Mouse (Mus musculus) forebrain, embryonic 12.5 days (tissue): Measurements from ENCODE around the gene Nubp1. TPM values are rescaled to one million over a fixed set of nuclear protein-coding genes. Genes with fewer than 3 reads are reported as not detected.

ENCODE experiments used
- ATAC-seq: fragments of 200-750 bp; cut with Nextera tagmentation; 2 replicates; pipeline ENCODE4 v1.8.0; 2017; ENCODE audit warnings: moderate TSS enrichment; ENCODE audit not compliant: low FRiP score
- H3K27ac ChIP-seq: fragments of 300-500 bp; sonication (generic); 2 replicates; pipeline ENCODE4 v1.5.1; 2016; ENCODE audit warnings: mild to moderate bottlenecking
- H3K27me3 ChIP-seq: fragments of 300-500 bp; sonication (generic); 2 replicates; pipeline ENCODE4 v1.6.1; 2016; ENCODE audit warnings: mild to moderate bottlenecking
- H3K36me3 ChIP-seq: fragments of 300-500 bp; sonication (generic); replicated peaks from 2 replicates; pipeline ENCODE4 v1.6.1; 2016; ENCODE audit warnings: mild to moderate bottlenecking
- H3K4me1 ChIP-seq: fragments of 300-500 bp; sonication (generic); 2 replicates; pipeline ENCODE4 v1.6.1; 2016
- H3K4me2 ChIP-seq: fragments of 300-500 bp; sonication (generic); 2 replicates; pipeline ENCODE4 v1.6.1; 2016; ENCODE audit warnings: mild to moderate bottlenecking, moderate library complexity
- H3K4me3 ChIP-seq: fragments of 300-500 bp; sonication (generic); replicated peaks from 2 replicates; pipeline ENCODE4 v1.5.1; 2016; ENCODE audit warnings: mild to moderate bottlenecking
- H3K9ac ChIP-seq: fragments of 300-500 bp; sonication (generic); 2 replicates; pipeline ENCODE4 v1.6.1; 2016; ENCODE audit warnings: mild to moderate bottlenecking
- H3K9me3 ChIP-seq: fragments of 300-500 bp; sonication (generic); 2 replicates; pipeline ENCODE4 v1.6.1; 2016
- WGBS: fragments of 180-500 bp; shearing (Covaris S2); methylation state at CpG from one replicate; pipeline ENCODE4 v1.1.7; 2016; 5-methylcytosine and 5-hydroxymethylcytosine counted together
- polyA plus RNA-seq: library from polyadenylated mRNA; unstranded; fragments of >200 nt; fragmentation: Nextera tagmentation; extraction: Ambion mirVana; gene quantifications from 2 replicates; pipeline ENCODE4 v1.2.1, GENCODE M21; 2016

The Nubp1 gene
- polyA plus RNA-seq, 1 experiment from 2014 or later: 57.9 TPM

DNA sequence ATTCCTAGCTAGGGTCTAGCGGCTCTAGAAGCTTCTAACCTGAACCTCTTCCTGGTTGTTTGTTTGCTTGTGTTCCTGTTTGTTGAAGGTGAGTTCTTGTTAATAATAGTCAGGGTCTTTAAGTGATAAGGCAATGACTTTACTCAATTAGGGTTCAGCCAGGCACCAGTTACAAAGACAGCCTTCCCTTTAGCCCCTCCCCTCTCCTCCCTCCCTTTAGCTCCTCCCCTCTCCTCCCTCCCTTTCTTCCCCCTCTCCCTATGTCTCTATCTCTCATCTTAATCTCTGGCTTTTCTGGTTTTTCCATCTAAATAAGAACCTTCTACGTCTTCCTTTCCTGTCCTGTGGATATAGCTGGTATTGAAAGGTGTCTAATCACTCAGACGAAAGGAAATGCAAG lies 27.2 kb upstream of the Nubp1 start:
- H3K4me1 ChIP-seq: no peaks in the 10 kb centered on the region
- no peak overlapping the region for H3K27ac ChIP-seq
- H3K9me3 ChIP-seq: no peaks in the 10 kb centered on the region
- no peaks in the 10 kb centered on the region for H3K36me3 ChIP-seq
- no peak overlapping the region for H3K9ac ChIP-seq
- no peak overlapping the region for H3K4me2 ChIP-seq
- H3K4me3 ChIP-seq: no peak overlapping the region
- WGBS: 66% methylated on average over 3 of the region's 3 CpGs
- no peak for ATAC-seq
- 0 out of 2 replicates have a peak, but pooled peaks cover 4% of the 10 kb centered on the region for H3K27me3 ChIP-seq

GRCm38 (mm10) chr16:10385261-10385660 lies 26.5 kb upstream of the Nubp1 start:
- WGBS: 81% methylated on average over 12 of the region's 12 CpGs
- no peak overlapping the region for H3K27ac ChIP-seq

GRCm38 (mm10) chr16:10388634-10389365 lies 22.9 kb upstream of the Nubp1 start:
- no peaks in the 10 kb centered on the region for H3K36me3 ChIP-seq
- ATAC-seq: no peak
- no peaks in the 10 kb centered on the region for H3K9me3 ChIP-seq
- WGBS: 93% methylated on average over 6 of the region's 6 CpGs
- H3K27me3 ChIP-seq: 0 out of 2 replicates have a peak, but pooled peaks cover 4% of the 10 kb centered on the region
- no peak overlapping the region for H3K9ac ChIP-seq
- H3K4me1 ChIP-seq: no peaks in the 10 kb centered on the region
- no peak overlapping the region for H3K4me3 ChIP-seq
- H3K4me2 ChIP-seq: no peak overlapping the region
- no peak overlapping the region for H3K27ac ChIP-seq

More at GRCm38 (mm10) chr16:10385261-10385660, 26.5 kb upstream of the Nubp1 start:
- Histone ChIP-seq H3K9me3 (no peaks in the 10 kb centered on the region), H3K4me1 (no peaks in the 10 kb centered on the region), H3K4me2 (no peak overlapping the region), H3K4me3 (no peak overlapping the region), H3K27me3 (0 out of 2 replicates have a peak, but pooled peaks cover 4% of the 10 kb centered on the region), H3K36me3 (no peaks in the 10 kb centered on the region), H3K9ac (no peak overlapping the region)
- no peak for ATAC-seq

- Histone ChIP-seq H3K4me3 (no peak overlapping the region), H3K9me3 (no peaks in the 10 kb centered on the region), H3K4me2 (no peak overlapping the region), H3K27me3 (peaks cover 22% of the 10 kb centered on the region), H3K9ac (no peak overlapping the region), H3K4me1 (peaks cover 6% of the 10 kb centered on the region; the same call in 1 of the 2 replicates), H3K27ac (no peak overlapping the region), H3K36me3 (no peaks in the 10 kb centered on the region)
- WGBS: 83% methylated on average over 9 of the region's 9 CpGs
- no peak for ATAC-seq
Measured at GRCm38 (mm10) chr16:10392587-10392986, 19.2 kb upstream of the Nubp1 start.

DNA sequence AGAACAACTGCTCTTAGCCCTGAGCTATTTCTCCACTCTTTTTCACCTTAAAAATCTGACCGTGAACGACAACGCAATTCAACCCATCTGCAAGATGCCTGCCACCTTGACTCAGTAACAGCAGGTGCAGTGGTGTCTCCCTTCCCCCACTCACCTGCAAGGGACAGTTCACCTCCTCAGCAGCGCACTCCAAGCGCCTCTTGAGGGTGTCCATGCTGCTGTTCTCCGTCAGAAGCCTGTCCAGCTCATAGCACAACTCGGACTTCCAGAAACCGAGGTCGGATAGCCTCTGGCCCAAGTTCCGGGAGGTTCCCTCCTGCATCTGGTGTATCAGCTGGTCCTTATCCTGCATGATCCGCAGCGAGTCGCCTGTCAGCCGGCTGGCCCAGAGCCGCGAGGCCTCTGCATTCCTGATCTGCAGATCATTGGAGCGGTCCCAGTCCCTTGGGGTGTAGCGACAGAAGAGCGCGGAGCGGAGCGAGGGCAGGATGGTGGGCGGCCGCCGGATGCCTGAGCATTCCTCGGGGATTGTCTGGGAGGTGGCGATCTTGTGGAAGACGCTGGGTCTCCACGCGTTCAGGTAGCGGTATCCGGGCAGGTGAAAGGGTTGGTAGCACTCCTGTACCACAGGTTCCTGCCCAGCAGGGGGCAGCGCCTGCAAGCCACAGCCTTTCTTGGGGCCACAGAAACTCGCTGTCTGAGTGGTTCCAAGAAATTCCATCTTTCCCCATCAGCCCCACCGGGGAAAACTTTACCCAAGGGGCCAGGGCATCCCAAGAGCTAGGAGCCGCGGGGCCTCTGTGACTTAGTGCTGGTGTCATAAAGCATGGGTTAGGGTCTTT lies 16.8 kb upstream of the Nubp1 start, which contains the start of gene Tekt5:
Tekt5 (minus strand) TSS at position 792 of the 842 bp plus-strand sequence.
- H3K9ac ChIP-seq: no peak within 1 kb of the TSS
- H3K27ac ChIP-seq: no peak within 1 kb of the TSS
- H3K4me3 ChIP-seq: peak within 1 kb of the TSS; percentile 29
- H3K9me3 ChIP-seq: no peaks in the 10 kb centered on the region
- H3K27me3 ChIP-seq: peaks cover 22% of the 10 kb centered on the region
- no peaks in the 10 kb centered on the region for H3K36me3 ChIP-seq
- H3K4me2 ChIP-seq: peak within 1 kb of the TSS; percentile 52
- 7% methylated on average over 37 of the region's 37 CpGs for WGBS
- no peak for ATAC-seq
- H3K4me1 ChIP-seq: peaks cover 6% of the 10 kb centered on the region; the same call in 1 of the 2 replicates

- H3K4me2 ChIP-seq: no peak overlapping the region
- ATAC-seq: no peak
- H3K27me3 ChIP-seq: peaks cover 22% of the 10 kb centered on the region
Measured at GRCm38 (mm10) chr16:10398755-10399154, 13.0 kb upstream of the Nubp1 start.

DNA sequence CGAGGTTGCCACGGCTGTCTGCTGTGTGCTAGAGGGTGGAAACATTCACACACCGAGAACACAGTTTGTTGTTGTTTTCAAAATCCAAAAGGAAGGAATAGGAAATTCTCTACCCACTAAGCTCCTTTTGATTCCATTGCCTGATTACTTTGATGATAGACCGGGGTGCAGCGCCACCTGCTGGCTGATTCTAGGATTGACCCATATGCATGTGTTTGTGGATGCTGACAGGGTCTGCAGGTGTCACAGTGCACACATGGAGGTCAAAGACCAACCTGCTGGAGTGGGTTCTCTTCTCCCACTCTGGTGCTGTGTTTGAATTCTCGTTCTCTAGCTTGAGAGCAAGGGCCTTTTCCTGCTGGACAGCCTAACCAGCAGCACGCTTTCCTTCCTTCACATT lies 12.6 kb upstream of the Nubp1 start:
- Histone ChIP-seq H3K27me3 (peaks cover 19% of the 10 kb centered on the region), H3K4me1 (peaks cover 6% of the 10 kb centered on the region; the same call in 1 of the 2 replicates), H3K9ac (no peak overlapping the region), H3K9me3 (no peaks in the 10 kb centered on the region), H3K36me3 (no peaks in the 10 kb centered on the region), H3K27ac (no peak overlapping the region), H3K4me2 (no peak overlapping the region), H3K4me3 (no peak overlapping the region)
- 35% methylated on average over 7 of the region's 7 CpGs for WGBS
- 0 out of 2 replicates have a peak, but pooled peaks have one; percentile 30 for ATAC-seq

More at GRCm38 (mm10) chr16:10398755-10399154, 13.0 kb upstream of the Nubp1 start:
- H3K4me3 ChIP-seq: no peak overlapping the region
- H3K4me1 ChIP-seq: peaks cover 6% of the 10 kb centered on the region; the same call in 1 of the 2 replicates
- no peak overlapping the region for H3K27ac ChIP-seq
- WGBS: 67% methylated on average over 5 of the region's 5 CpGs
- no peak overlapping the region for H3K9ac ChIP-seq
- H3K36me3 ChIP-seq: no peaks in the 10 kb centered on the region
- H3K9me3 ChIP-seq: no peaks in the 10 kb centered on the region

DNA sequence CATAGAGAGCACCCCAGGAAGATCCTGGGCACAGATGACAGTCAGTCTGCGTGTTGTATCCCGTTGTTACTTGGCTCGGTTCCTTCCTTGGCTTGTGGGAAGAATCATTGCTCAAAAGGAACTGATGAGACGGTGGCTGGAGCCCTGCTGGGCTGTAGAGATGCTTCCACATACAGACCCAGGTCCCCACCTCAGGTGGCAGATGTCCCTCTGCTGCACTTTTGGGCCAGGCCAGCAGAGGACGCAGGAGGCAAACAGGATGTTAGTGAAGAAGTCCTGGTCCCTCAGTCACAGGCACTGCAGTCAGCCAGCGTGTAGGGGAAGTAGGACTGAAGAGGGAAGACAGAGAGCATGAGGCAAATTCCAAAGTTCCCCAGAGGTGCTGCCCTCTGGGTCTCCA lies 4.2 kb downstream of the Nubp1 start:
- Histone ChIP-seq H3K4me1 (peaks cover 9% of the 10 kb centered on the region), H3K9ac (no peak overlapping the region), H3K9me3 (0 out of 2 replicates have a peak, but pooled peaks cover 5% of the 10 kb centered on the region), H3K27ac (no peak overlapping the region), H3K36me3 (peaks cover 73% of the 10 kb centered on the region), H3K4me2 (no peak overlapping the region), H3K4me3 (no peak overlapping the region), H3K27me3 (no peaks in the 10 kb centered on the region)
- WGBS: 74% methylated on average over 6 of the region's 6 CpGs
- no peak for ATAC-seq

GRCm38 (mm10) chr16:10416866-10417265 lies 5.1 kb downstream of the Nubp1 start:
- no peak overlapping the region for H3K4me2 ChIP-seq
- 0 out of 2 replicates have a peak, but pooled peaks cover 5% of the 10 kb centered on the region for H3K9me3 ChIP-seq
- no peak overlapping the region for H3K4me3 ChIP-seq
- no peak overlapping the region for H3K27ac ChIP-seq
- no peak for ATAC-seq
- no peak overlapping the region for H3K9ac ChIP-seq
- H3K36me3 ChIP-seq: peaks cover 81% of the 10 kb centered on the region
- H3K4me1 ChIP-seq: peaks cover 9% of the 10 kb centered on the region
- no peaks in the 10 kb centered on the region for H3K27me3 ChIP-seq
- 94% methylated on average over 4 of the region's 4 CpGs for WGBS

- no peak for ATAC-seq
- no peak overlapping the region for H3K9ac ChIP-seq
- 93% methylated on average over 9 of the region's 9 CpGs for WGBS
Measured at GRCm38 (mm10) chr16:10417723-10418259, 6.0 kb downstream of the Nubp1 start.

DNA sequence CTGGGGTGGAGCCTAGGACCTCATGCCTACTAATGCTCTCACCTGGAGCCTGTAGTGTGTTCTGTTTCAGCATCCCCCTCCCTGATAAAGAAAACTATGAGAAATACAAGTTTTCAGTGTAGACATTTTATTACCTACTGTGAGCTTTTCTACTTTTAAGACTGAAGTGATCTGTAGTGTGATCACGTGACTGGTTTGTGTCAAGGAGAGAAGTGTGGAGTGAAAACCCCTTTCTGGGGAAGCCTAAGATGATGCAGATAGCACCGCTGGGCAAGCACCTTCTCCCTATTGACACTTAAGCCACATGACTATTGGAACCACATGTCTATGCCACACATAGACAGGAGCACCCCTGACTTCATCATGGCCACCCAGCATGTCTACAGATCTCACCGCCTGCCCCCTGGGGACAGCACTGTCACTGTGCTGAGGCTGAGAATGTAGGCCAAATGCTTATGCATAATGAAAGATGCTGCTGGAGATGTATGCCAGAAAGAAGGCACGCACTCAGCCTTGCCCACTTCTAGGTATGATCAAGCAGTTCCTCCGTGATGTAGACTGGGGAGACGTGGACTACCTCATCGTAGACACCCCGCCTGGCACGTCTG lies 8.8 kb downstream of the Nubp1 start:
- Histone ChIP-seq H3K4me3 (no peak overlapping the region), H3K9ac (no peak overlapping the region), H3K9me3 (0 out of 2 replicates have a peak, but pooled peaks cover 5% of the 10 kb centered on the region), H3K27me3 (no peaks in the 10 kb centered on the region), H3K36me3 (peaks cover 98% of the 10 kb centered on the region), H3K4me1 (no peaks in the 10 kb centered on the region), H3K27ac (no peak overlapping the region), H3K4me2 (no peak overlapping the region)
- no peak for ATAC-seq
- 95% methylated on average over 9 of the region's 9 CpGs for WGBS

More at GRCm38 (mm10) chr16:10417723-10418259, 6.0 kb downstream of the Nubp1 start:
- H3K4me3 ChIP-seq: no peak overlapping the region
- no peak overlapping the region for H3K4me2 ChIP-seq
- no peak overlapping the region for H3K27ac ChIP-seq
- no peaks in the 10 kb centered on the region for H3K27me3 ChIP-seq
- peaks cover 91% of the 10 kb centered on the region for H3K36me3 ChIP-seq
- H3K4me1 ChIP-seq: peaks cover 3% of the 10 kb centered on the region
- 0 out of 2 replicates have a peak, but pooled peaks cover 5% of the 10 kb centered on the region for H3K9me3 ChIP-seq
